Mouse (Mus musculus) cerebellum, postnatal 14 days (tissue): ENCODE results near the gene Rab3b.
"Not testable (repeated sequence)": the region's sequence is repeated elsewhere in the genome, so short reads cannot be mapped to it uniquely, and the experiment has no call there.

Experiments used
- DNase-seq, 2 experiments: peaks; one replicate each; pipeline ENCODE4 v3.0.0; 2021; ENCODE audit warnings: mixed read lengths in 2 of 2

Gene Rab3b

GRCm38 (mm10) chr4:108900421-108900820 lies 21.6 kb downstream of the Rab3b start:
- DNase-seq, result no peak

- no peak for DNase-seq
Measured at GRCm38 (mm10) chr4:108902886-108903285, 24.0 kb downstream of the Rab3b start.

GRCm38 (mm10) chr4:108903346-108903745 lies 24.5 kb downstream of the Rab3b start:
- no peak for DNase-seq

- DNase-seq, result no peak
Measured at GRCm38 (mm10) chr4:108904076-108904475, 25.2 kb downstream of the Rab3b start.

- DNase-seq, result no peak
Measured at GRCm38 (mm10) chr4:108904790-108905189, 25.9 kb downstream of the Rab3b start.

GRCm38 (mm10) chr4:108905859-108906258 lies 27.0 kb downstream of the Rab3b start:
- no peak for DNase-seq

GRCm38 (mm10) chr4:108907475-108907874 lies 28.6 kb downstream of the Rab3b start:
- no peak for DNase-seq

GRCm38 (mm10) chr4:108909872-108910425 lies 31.1 kb downstream of the Rab3b start:
- DNase-seq, result no peak

- no peak for DNase-seq
Measured at GRCm38 (mm10) chr4:108911866-108912265, 33.0 kb downstream of the Rab3b start.

- no peak for DNase-seq
Measured at GRCm38 (mm10) chr4:108913180-108913579, 34.3 kb downstream of the Rab3b start.

- no peak for DNase-seq
Measured at GRCm38 (mm10) chr4:108914391-108914790, 35.5 kb downstream of the Rab3b start.

- DNase-seq, result no peak
Measured at GRCm38 (mm10) chr4:108915101-108915500, 36.2 kb downstream of the Rab3b start.

GRCm38 (mm10) chr4:108917654-108918053 lies 38.8 kb downstream of the Rab3b start:
- DNase-seq, result no peak

- not testable (repeated sequence) for DNase-seq
Measured at GRCm38 (mm10) chr4:108927945-108928344, 49.1 kb downstream of the Rab3b start.

GRCm38 (mm10) chr4:108933163-108933562 lies 54.3 kb downstream of the Rab3b start:
- no peak for DNase-seq

- DNase-seq, result no peak
Measured at GRCm38 (mm10) chr4:108934856-108935255, 56.0 kb downstream of the Rab3b start.

GRCm38 (mm10) chr4:108937848-108938771 lies 59.2 kb downstream of the Rab3b start:
- peak; percentile 80 to 84 for DNase-seq

- DNase-seq, result peak; percentile 64 to 73
Measured at GRCm38 (mm10) chr4:108940681-108941473, 62.0 kb downstream of the Rab3b start.

- no peak for DNase-seq
Measured at GRCm38 (mm10) chr4:108942171-108942570, 63.3 kb downstream of the Rab3b start.

GRCm38 (mm10) chr4:108942986-108943720 lies 64.3 kb downstream of the Rab3b start:
- DNase-seq, result no peak

- DNase-seq, result peak; percentile 82 to 83
Measured at GRCm38 (mm10) chr4:108949168-108949567, 70.3 kb downstream of the Rab3b start.

- no peak for DNase-seq
Measured at GRCm38 (mm10) chr4:108950201-108950600, 71.3 kb downstream of the Rab3b start.

- DNase-seq, result no peak
Measured at GRCm38 (mm10) chr4:108951663-108952062, 72.8 kb downstream of the Rab3b start.
